Mouse (Mus musculus): ENCODE results near the gene Slc7a9. TPM values are rescaled to one million over a fixed set of nuclear protein-coding genes. Genes with fewer than 3 reads are reported as not detected.

Gene Slc7a9
- not detected for total RNA-seq (2021)

DNA sequence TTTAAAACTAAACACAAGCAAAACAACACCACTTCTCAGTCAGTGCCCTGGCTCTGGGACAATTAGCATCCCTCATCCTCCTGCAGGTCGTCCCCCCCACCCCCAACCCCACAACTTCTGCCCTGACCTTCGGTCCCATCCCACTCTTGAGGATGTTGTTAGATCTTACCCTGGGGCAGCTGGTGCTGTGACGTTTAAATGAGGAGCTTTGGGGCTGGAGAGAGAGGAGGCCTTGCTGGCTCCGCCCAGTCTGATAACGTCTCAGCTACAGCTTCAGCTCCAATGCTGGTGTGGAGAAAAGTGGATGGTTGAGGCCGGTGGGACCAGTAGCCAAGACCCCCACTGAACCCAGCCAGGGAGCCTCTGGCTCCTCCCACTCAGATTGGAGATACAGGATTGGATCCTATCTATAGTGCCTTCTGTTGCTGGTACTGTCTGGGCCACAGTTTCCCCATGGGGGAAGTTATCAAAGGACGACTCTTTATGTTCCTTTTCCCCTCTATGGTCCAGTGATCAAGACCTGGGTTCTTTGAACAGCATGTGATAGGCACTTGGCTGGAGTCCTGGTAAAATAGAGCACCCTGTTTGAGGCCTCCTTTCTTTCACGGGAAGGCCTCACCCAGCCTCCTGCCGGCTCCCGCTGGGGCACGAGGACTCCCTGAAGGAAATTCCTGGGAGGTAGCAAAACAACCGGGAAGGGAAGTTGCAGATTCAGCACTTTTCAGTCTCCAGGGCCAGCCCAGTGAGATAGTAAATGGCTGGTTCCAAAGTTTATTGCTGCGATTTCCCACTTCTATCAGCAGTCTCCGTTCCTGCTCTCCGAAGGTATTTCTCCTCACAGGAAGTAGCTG, at the start of gene Slc7a9:
Gene Slc7a9 (plus strand): TSS at position 801 of the 851 bp plus-strand sequence.
- no peak for DNase-seq (ENCODE audit: low spot score)
- intact Hi-C loops (cut with DNase I): no loop called here

DNA sequence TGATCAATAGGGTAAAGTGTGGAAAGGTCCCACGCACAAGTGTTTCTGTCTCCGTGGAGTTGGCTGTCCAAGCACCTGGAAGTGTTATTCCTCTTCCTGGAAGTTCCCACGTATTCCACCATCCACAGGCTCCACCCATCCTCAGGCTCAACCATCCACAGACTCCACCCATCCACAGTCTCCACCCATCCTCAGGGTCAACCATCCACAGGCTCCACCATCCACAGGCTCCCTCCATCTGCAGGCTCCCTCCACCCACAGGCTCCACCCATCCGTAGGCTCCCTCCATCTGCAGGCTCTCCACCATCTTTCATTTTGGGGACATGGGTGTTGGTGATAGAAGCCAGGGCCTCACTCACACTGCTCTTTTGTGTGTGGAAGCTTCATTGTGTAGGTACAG, 47.4 kb upstream of the Slc7a9 start:
- no peak for DNase-seq (ENCODE audit: low spot score)
- intact Hi-C loops (cut with DNase I): no loop called here

DNA sequence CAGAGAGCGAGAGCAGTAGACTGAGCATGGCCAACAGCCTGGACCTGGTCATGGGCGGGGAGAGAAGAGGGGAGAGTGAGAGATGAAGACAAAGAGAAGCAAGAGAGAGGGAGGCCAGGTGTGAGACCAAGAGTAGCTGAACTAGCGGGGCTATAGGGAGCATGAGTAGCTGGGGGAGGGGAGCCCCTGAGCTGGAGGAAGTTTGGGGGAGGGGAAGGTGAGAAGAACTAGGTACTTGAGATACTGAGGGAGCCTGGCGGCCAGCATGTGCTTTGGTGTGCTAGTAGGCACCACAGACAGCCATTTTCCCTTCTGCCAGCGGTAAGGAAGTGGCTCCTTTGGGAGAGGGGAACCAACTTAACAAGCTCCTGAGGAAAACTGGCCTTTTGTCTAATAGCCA, 33.4 kb upstream of the Slc7a9 start:
- intact Hi-C loops (cut with DNase I): no loop called here
- no peak for DNase-seq (ENCODE audit: low spot score)

DNA sequence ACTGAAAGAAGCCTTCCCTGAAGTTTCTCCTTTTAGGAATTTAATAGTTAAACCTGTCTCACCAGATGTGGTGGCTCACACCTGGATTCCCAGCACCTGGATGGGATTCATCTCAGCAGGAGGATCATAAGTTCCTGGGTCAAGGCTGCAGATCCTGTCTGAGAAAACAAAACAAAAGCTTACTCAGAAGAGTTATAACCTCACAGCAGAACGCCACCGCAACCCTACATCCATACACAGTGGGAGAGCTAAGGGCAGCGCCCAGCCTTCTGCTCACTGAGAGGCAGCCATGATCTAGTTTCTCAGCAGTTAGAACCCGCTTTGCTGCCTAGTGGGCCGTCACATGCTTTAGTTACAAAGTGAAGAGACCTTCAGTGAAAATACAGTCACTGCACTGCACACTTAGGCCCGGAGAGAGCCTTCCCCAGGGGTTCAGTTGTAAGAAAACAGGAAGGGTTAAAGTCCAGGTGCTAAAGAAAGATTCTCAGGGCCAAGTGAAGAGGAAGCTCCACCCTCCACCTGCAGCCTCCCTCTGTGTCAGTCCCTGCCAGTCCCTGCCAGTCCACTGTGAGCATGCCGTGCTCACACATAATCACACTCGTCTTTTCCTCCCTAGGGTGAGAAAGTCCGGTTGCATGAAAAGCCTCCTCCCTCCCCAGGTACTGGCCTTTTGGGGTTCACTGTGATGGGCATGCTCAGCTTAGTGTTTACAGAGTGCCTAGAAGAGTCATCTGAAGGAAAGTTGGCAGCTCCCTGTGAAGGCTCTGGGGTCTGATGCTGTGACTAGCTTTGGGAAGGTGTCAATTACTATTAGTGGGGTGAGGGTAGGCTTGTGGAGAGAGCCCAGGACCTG, 32.6 kb upstream of the Slc7a9 start:
- no peak for DNase-seq (ENCODE audit: low spot score)
- intact Hi-C loops (cut with DNase I): no loop called here

DNA sequence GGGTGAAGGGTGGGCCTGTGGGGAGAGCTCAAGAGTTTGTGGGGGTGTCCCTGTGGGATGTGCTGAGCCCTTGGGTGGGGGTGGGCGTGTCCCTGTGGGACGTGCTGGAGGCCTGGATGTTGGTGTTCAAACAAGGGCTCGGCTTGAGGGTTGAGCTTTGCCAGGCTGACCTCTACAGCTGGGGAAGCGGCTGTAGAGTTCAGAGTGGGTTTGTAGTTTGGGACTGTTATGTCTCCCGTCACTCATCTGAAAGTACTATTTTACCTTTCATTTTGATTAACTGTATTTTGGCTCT, 32.0 kb upstream of the Slc7a9 start:
- no peak for DNase-seq (ENCODE audit: low spot score)
- intact Hi-C loops (cut with DNase I): no loop called here

DNA sequence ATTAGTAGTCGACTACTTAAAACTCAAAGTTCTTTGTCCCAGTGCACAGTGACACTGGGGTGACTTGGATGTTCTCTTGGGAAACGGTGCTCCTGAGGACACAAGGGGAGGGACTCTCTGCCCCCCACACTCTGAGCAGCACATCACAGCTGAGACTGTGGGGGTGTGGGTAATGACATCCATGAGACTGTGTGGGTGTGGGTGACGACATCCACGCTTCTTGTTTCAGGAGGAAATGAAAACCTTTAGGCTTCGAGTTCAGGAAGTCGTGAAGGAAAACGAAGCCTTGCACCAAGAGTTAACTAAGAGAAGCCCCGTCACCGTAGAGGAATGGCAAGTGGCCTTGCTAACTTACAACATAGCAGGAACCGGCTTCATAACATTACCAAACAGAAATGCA, 25.5 kb upstream of the Slc7a9 start:
- DNase-seq (ENCODE audit: low spot score): no peak
- intact Hi-C loops (cut with DNase I): no loop called here

DNA sequence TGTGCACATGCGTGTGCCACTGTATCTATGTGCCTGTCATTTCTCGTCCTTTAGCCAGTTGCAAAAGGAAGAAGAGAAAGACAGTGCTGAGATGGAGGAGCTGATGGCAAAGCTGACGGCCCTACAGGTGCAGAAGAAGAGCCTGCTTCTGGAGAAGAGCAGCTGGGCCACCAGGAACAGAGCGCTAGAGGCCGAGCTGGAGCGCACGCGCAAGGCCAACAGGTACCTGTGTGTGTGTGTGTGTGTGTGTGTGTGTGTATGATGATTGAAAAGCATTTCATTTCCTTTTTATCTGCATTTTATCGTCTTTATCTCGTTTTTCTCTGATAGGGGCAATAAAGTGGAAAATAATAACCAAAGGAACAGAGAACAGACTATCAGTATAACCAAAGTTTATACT, 20.4 kb upstream of the Slc7a9 start:
- DNase-seq (ENCODE audit: low spot score): no peak
- intact Hi-C loops (cut with DNase I): no loop called here

DNA sequence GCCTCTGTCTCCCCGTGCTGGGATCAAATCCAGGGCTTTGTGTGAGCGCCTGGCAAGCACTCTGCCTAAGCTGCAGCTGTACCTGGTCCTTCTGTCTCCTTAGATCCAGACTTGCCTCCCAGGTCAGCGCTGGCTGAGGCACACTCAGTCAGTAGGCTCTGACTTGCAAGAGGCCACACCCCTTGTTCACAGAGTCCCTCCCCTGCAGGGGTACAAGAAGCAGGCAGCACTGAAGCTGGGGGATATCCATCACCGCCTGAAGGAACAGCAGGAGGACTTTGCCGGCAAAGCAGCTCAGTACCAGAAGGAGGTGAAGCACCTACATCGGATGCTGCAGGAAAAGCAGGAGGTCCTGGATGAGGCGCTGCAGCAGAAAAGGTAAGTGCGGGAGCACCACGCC, 13.3 kb upstream of the Slc7a9 start:
- intact Hi-C loops (cut with DNase I): no loop called here

DNA sequence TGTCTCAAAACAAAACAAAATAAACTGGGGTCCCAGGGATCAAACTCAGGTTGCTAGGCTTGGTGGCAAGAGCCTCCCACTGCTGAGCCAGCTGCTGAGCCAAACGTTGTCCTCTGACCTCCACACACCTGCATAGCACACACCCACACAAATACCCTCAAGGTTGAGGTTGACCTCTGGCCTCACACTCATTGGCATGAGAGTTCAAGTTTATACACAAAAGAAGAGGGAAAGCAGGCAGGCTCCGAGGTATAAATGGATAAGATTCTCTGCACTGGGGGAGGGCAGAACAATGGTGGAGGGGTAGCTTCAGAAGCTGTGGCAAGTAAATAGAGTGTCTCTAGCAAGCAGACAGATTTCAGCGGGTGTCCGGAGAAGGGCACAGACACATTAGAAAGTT, 1.1 kb upstream of the Slc7a9 start:
- DNase-seq (ENCODE audit: low spot score): no peak
- intact Hi-C loops (cut with DNase I): no loop called here

More for the DNA sequence above, 13.3 kb upstream of the Slc7a9 start:
- DNase-seq (ENCODE audit: low spot score): no peak

DNA sequence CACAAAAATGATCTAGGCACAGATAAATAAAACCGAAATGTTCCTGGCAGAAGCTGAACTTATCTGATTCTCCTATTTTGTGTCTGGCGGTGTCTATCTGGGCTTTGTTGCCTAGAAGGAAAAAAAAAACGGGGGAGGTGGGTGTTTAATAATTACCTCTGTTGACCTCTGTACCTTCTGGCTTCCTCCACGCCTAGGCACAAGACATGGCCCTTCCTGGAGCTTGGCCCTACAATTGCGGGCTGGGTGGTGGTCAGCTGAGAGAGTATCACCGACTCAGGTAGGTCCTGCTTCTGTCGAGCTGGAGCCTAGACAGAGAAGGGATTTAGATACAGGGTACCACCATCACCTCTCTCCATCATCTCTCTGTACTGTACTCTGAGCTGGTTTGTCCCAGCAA, 271 bp downstream of the Slc7a9 start:
- no peak for DNase-seq (ENCODE audit: low spot score)
- intact Hi-C loops (cut with DNase I): no loop called here

DNA sequence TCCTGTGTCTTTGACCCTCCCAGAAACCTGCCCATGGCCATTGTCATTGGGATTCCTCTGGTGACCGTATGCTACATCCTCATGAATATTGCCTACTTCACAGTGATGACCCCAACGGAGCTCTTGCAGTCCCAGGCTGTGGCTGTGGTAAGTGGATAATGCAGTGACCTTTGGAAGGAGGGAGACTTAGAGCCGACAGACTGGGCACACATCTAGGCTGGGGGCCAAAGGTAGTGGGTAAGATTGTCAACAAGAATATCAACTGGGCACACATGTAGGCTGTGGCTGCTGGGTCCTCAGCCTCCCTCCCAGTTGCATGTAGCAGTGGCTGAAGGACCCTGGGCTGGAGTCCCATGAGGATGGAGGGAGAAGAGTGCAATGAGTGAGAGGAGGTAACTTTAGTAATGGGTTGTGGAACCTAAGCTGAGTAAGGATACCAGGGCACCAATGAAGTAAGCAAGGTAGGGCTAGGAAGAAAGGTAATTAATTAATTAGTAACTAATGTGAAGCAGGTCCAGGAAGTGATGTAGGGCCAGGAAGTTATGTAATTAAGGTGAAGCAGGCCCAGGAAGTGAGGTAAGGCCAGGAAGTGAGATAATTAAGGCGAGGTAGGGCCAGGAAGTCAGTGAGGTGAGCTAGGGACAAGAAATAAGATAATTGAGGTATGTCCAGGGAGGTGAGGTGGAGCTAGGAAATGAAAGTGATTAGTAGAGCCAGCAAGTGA, 7.7 kb downstream of the Slc7a9 start:
- DNase-seq (ENCODE audit: low spot score): no peak
- intact Hi-C loops (cut with DNase I): no loop called here

DNA sequence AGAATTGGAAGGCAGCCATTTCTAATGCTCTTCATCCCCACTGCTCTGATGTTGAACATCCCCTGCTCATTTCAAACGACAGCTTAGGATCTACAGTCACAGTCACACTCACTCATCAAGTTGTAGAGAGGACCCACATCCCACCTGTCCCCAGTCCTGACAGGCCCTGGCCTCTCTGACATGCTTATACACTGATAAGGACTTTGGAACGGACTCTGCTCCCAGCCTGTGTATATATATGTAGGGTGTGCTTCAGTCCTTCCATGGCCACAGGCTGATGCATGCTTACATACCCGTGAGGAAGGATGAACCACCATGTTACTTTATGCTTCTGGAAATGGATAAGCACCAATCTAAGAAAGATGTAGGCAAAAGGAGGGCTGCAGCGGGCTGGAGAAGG, 12.4 kb downstream of the Slc7a9 start:
- intact Hi-C loops (cut with DNase I): no loop called here
- no peak for DNase-seq (ENCODE audit: low spot score)

DNA sequence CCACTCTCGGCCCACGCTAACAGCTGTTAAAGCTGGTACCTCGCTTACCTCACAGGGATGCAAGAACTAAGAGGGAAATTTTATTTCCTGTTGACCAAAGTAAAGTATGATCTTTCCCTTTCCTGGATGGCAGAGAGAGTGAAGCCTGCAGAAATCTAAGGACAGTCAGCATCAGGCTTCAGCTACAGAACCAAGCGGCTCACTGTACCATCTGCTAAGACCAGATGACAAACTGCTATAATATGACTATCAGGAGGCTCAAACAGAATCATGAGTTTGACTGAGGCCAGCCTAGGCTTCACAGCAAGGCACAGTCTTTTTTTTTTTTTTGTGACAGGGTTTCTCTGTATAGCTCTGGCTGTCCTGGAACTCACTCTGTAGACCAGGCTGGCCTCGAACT, 16.4 kb downstream of the Slc7a9 start:
- intact Hi-C loops (cut with DNase I): no loop called here
- no peak for DNase-seq (ENCODE audit: low spot score)

DNA sequence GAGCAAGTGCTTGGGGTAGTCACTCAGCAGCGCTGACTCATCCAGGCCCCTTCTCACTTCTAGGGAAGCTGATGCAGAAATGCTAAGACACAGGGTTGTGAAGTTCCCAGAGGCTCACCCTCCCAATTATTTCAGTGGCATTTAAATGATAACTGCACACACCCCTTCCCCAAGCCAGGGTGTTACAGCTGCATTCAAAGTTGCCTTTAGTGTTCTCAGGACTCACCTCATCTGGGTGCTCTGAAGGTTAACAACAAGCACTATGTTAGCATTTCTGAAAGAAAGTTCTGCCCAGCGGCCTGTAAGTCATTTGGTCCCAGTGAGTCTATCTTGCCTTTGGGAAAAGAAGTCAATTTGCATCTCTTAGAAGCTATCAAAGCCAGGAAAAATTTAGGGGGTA, 19.3 kb downstream of the Slc7a9 start:
- intact Hi-C loops (cut with DNase I): no loop called here

DNA sequence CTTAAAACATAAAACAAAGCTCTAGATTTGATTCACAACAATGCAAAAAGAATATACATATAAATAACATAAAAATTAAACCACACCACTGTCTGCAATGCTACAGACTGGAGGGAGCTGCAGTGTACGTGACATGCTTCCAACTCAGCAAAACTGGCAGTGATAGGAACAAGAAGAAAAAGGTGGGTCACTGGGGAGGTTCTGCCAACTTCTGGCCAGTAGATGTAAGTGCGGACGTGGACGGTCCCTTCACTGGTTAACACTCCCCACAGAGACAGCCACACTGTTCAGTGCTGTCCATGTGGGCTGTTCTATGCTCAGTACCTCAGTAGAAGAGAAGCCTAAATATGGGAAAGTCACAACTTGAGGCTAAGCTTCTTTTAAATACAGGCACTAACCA, 22.2 kb downstream of the Slc7a9 start:
- intact Hi-C loops (cut with DNase I): no loop called here
- no peak for DNase-seq (ENCODE audit: low spot score)

More for the DNA sequence above, 19.3 kb downstream of the Slc7a9 start:
- DNase-seq (ENCODE audit: low spot score): no peak

DNA sequence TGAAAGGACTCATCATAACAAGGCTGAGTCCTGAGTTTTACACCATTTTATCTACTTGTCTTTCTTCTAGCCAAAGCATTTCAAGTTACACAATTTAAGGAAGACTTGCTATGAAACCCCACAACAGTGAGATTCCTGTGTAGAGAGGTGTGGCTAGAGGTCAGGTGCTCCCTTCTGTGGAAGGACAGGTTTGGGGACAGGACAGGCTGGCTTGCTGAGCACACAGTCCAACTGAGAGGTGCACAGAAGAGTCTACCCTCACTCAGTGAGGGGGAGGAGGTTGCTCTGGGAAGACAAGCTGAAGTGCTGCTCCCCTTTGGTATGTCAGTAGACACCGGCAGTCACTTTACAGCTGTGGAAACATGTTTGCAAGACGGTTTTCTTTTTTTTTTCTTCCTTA, 27.9 kb downstream of the Slc7a9 start:
- intact Hi-C loops (cut with DNase I): no loop called here
- no peak for DNase-seq (ENCODE audit: low spot score)

DNA sequence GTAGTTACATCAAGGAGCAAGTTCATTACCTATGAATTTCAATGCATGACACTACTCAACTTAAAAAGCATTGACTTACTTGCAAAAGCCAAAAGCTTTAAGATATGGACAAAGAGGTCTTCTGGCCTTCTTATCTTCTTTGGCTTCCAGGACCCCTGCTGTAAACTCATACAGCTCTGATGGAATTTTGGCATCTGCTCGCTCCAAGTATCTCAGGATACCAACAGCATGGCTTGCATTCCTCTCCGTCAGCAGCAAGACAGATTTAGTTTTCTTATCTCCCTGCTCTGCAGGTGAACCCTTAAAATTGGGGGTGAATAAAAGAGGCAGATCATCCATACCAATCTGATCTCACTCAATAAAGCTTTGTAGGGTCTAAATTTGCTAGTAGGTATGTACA, 36.5 kb downstream of the Slc7a9 start:
- no peak for DNase-seq (ENCODE audit: low spot score)
- intact Hi-C loops (cut with DNase I): no loop called here

DNA sequence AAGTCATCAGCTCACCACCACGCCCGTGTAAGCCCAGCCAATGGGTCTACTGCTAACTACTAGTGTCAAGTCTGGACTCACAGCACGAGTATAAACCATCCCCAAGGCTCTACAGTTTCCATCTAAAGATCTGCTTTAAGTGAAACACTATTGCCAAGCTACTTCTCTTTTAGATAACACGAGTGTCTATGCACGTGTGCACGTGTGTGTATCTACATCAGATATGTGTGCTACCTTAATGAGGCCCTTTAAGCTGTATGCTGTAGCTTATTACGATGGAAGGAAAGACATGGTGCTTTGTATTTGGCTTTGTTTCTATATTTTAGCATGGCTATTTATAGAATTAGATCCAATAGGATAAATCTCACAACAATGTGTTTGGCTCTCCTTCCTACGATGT, 38.0 kb downstream of the Slc7a9 start:
- intact Hi-C loops (cut with DNase I): no loop called here
- no peak for DNase-seq (ENCODE audit: low spot score)

DNA sequence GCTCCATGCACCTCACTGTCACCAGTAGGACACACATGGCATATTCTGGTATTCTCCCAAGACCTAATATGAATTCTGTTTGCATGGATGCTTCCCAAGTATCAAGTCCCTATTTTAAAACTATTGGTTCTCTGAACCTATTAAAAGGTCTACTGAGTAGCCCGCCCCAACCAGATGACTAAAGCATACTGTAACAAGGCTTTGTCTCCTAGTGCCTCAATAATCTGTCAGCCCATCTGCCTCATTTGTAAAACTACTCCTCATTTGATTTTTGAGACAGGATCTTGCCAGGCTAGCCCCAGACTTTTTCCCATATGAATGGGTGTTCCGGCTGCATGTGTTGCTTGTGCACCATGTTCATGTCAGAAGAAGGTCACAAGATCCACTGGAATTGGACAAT, 41.6 kb downstream of the Slc7a9 start:
- no peak for DNase-seq (ENCODE audit: low spot score)
- intact Hi-C loops (cut with DNase I): no loop called here

DNA sequence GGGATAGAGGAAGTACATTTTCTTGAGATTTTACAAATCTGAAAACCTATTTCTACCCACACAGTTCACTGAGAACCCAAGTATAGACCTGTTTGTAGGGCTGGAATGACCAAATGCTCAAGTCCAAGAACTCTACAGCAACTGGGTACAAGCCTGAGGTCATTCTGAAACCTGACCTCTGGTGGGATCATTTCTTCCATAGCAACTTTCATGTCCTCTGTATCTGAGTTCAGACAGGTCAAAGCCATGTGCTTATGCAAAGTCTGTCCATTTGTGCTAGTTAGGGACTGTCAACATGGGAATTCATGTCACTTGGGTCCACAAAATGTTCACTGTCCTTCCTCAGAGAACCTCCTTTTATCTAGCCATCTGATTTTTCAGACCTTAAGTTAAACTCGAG, 42.4 kb downstream of the Slc7a9 start:
- no peak for DNase-seq (ENCODE audit: low spot score)
- intact Hi-C loops (cut with DNase I): no loop called here

DNA sequence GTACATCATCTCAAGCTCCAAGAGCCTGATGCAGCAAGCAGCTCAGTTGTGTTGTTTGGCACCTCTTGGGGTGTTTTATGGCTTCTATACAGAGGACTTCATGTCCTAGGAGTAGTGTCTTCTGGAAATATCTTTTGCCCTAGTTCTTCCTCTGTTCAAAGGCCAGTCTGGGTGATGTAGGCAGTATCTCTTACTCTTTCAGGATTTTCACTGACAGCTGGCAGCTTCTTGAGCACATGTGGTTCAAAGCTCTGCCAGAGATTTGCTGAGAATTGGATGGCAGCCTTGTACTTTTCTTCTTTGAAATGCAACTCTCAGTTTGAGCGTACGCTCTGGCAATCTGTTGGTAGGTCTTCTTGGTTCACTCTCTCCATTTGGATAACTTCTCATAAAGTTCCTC, 48.9 kb downstream of the Slc7a9 start:
- intact Hi-C loops (cut with DNase I): no loop called here
- no peak for DNase-seq (ENCODE audit: low spot score)

Measured in heart, postnatal 25 days (tissue).